Mouse (Mus musculus): Measurements from ENCODE around the gene Ncoa3. TPM values are rescaled to one million over a fixed set of nuclear protein-coding genes. Genes with fewer than 3 reads are reported as not detected.

Ncoa3 gene
- total and polyA plus RNA-seq, 2 experiments from 2014 or later, result 5.8 to 48.7 TPM

DNA sequence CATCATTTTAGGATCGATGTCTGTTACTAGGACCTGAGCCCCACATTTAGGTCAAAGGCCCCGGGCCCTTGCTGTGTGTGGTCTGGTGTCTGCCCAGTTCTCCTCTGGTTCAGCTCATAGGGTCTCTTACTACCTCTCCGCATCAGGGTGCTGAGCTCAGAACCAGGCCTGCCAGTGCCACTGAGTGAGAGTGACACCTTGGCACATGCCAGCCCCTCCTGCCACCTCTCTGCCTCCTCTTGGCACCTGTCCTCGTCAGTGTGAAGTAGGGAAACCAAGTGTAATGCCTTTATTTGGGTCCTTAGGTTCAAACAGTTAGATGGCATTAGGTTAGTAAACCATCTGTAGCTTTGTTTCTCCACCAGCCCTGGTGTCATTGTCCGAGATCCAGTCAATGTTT lies 79.0 kb downstream of the Ncoa3 start:
- TF ChIP-seq EP300 (IDR thresholded peaks at IDR 0.05; ENCODE audit: low read depth) (no peak), CTCF (IDR thresholded peaks at IDR 0.05; ENCODE audit: low read depth) (no peak)
- H3K4me3 ChIP-seq (ENCODE audit: low read depth, low read length), result no peak overlapping the region
- no peak overlapping the region for H3K9ac ChIP-seq (replicated peaks; ENCODE audit: low read depth, low read length)
- no peaks in the 10 kb centered on the region for H3K27me3 ChIP-seq (ENCODE audit: control insufficient read depth, insufficient read depth, low read length)
- H3K27ac ChIP-seq (ENCODE audit: low read depth), result no peak overlapping the region
- ATAC-seq (ENCODE audit: insufficient read depth, low read depth) (no peak), DNase-seq (ENCODE audit: low spot score) (no peak)
- peaks cover 75% of the 10 kb centered on the region for H3K36me3 ChIP-seq (replicated peaks; ENCODE audit: control insufficient read depth, insufficient read depth, low read length)
- H3K9me3 ChIP-seq (replicated peaks; ENCODE audit: control insufficient read depth, low read length), result no peaks in the 10 kb centered on the region
- H3K4me1 ChIP-seq (ENCODE audit: control insufficient read depth, insufficient read depth), result peaks cover 4% of the 10 kb centered on the region; the same call in 1 of the 2 replicates
- H3K4me2 ChIP-seq (ENCODE audit: low read depth, low read length), result no peak overlapping the region
- WGBS, result 83% methylated on average over 5 of the region's 5 CpGs

DNA sequence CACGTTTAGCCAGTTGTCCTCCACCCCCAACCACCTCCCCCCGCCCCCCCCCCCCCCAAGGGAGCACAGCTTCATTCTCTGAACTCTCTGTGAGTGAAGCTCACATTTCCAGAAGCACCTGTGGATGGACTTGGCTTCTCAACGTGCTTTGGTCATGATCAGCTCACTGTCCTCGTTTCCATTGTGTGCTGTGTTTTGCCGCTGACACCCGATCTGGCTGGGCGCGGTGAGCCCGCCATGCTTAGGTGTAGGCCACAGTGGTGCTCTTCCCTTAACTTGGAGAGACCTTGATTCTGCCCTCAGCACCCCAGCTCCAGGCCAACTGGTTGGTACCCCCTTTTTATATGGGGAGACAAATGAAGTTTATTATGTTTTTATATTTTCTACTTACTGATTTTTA lies 79.5 kb downstream of the Ncoa3 start:
- Histone ChIP-seq H3K4me2 (ENCODE audit: low read depth, low read length) (no peak overlapping the region), H3K9me3 (replicated peaks; ENCODE audit: control insufficient read depth, low read length) (no peaks in the 10 kb centered on the region), H3K4me1 (ENCODE audit: control insufficient read depth, insufficient read depth) (peaks cover 4% of the 10 kb centered on the region; the same call in 1 of the 2 replicates), H3K36me3 (replicated peaks; ENCODE audit: control insufficient read depth, insufficient read depth, low read length) (peaks cover 73% of the 10 kb centered on the region), H3K9ac (replicated peaks; ENCODE audit: low read depth, low read length) (no peak overlapping the region), H3K27ac (ENCODE audit: low read depth) (no peak overlapping the region), H3K27me3 (ENCODE audit: control insufficient read depth, insufficient read depth, low read length) (no peaks in the 10 kb centered on the region), H3K4me3 (ENCODE audit: low read depth, low read length) (no peak overlapping the region)
- no peak for TF ChIP-seq CTCF (IDR thresholded peaks at IDR 0.05; ENCODE audit: low read depth)
- TF ChIP-seq EP300 (IDR thresholded peaks at IDR 0.05; ENCODE audit: low read depth), result no peak
- ATAC-seq (ENCODE audit: insufficient read depth, low read depth) (no peak), DNase-seq (ENCODE audit: low spot score) (no peak)
- 87% methylated on average over 9 of the region's 9 CpGs for WGBS

DNA sequence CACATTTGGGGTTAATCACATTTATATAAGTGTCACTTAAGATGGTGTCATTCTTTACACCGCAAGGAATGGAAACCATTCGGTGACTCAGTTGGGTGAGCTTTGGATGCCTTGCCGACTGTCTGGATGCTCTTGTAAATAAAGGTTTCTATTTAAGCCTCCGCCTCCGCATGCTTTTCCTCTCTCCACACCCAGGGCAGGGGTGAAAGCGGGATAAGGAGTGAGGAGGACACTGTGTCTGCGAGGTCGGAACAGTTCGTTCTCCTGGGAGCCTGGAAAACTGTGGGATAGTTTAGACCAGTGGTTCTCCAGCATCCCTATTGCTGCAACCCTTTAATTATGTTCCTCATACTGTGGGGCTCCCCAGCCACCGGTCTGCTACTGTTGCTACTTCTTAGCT lies 80.6 kb downstream of the Ncoa3 start:
- Histone ChIP-seq H3K9ac (replicated peaks; ENCODE audit: low read depth, low read length) (no peak overlapping the region), H3K9me3 (replicated peaks; ENCODE audit: control insufficient read depth, low read length) (no peaks in the 10 kb centered on the region), H3K4me3 (ENCODE audit: low read depth, low read length) (no peak overlapping the region), H3K36me3 (replicated peaks; ENCODE audit: control insufficient read depth, insufficient read depth, low read length) (peaks cover 76% of the 10 kb centered on the region), H3K4me1 (ENCODE audit: control insufficient read depth, insufficient read depth) (peaks cover 4% of the 10 kb centered on the region; the same call in 1 of the 2 replicates), H3K4me2 (ENCODE audit: low read depth, low read length) (no peak overlapping the region), H3K27me3 (ENCODE audit: control insufficient read depth, insufficient read depth, low read length) (no peaks in the 10 kb centered on the region), H3K27ac (ENCODE audit: low read depth) (no peak overlapping the region)
- TF ChIP-seq CTCF (IDR thresholded peaks at IDR 0.05; ENCODE audit: low read depth) (no peak), EP300 (IDR thresholded peaks at IDR 0.05; ENCODE audit: low read depth) (0 out of 2 replicates have a peak, but pooled peaks have one; percentile 26)
- peak; percentile 39 for DNase-seq (ENCODE audit: low spot score)
- 0 out of 2 replicates have a peak, but pooled peaks have one; percentile 28 for ATAC-seq (ENCODE audit: insufficient read depth, low read depth)
- WGBS, result 39% methylated on average over 10 of the region's 10 CpGs

DNA sequence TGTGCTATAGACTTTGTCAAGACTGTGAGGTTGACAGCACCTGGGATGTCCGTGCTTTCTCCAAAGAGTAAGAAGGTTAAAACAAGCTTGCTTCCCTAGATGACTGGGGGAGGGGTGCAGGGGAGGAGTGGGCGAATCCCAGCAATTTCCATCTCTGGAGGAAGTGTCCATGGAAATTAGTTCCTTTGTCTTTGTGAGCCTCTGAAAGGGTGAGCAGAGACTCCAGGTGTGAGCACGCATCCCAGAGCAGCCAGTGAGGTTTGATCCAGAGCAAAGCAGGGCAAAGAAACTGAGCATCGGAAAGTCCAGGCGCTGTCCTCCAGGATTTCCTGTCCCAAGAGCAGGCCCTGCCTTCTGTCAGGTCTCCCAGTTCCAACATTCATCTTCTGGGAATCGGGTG lies 81.9 kb downstream of the Ncoa3 start:
- no peak overlapping the region for H3K9ac ChIP-seq (replicated peaks; ENCODE audit: low read depth, low read length)
- peaks cover 72% of the 10 kb centered on the region for H3K36me3 ChIP-seq (replicated peaks; ENCODE audit: control insufficient read depth, insufficient read depth, low read length)
- no peak overlapping the region for H3K27ac ChIP-seq (ENCODE audit: low read depth)
- peaks cover 4% of the 10 kb centered on the region; the same call in 1 of the 2 replicates for H3K4me1 ChIP-seq (ENCODE audit: control insufficient read depth, insufficient read depth)
- no peaks in the 10 kb centered on the region for H3K9me3 ChIP-seq (replicated peaks; ENCODE audit: control insufficient read depth, low read length)
- DNase-seq (ENCODE audit: low spot score), result no peak
- TF ChIP-seq EP300 (IDR thresholded peaks at IDR 0.05; ENCODE audit: low read depth) (no peak), CTCF (IDR thresholded peaks at IDR 0.05; ENCODE audit: low read depth) (no peak)
- no peaks in the 10 kb centered on the region for H3K27me3 ChIP-seq (ENCODE audit: control insufficient read depth, insufficient read depth, low read length)
- 68% methylated on average over 6 of the region's 6 CpGs for WGBS
- H3K4me2 ChIP-seq (ENCODE audit: low read depth, low read length), result no peak overlapping the region
- no peak for ATAC-seq (ENCODE audit: insufficient read depth, low read depth)
- no peak overlapping the region for H3K4me3 ChIP-seq (ENCODE audit: low read depth, low read length)

DNA sequence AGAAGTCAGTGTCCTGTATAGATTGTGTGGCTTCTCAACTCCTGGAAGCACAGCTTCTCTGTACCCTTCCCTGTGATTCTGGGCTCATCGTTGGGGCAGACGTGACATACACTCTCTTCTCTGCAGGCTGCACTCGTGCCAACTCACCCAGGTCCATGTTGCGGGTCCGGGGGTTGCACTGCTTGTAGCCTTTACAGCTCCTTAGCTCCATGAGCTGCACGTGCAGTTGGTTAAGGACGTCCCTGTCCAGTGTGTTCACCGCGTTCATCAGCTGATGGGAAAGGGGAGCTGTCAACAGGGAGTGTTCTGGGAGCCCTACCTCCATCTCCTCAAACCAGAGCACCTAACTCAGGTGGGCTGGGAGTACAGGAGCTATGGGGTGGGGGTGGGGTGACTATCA lies 84.9 kb downstream of the Ncoa3 start:
- peaks cover 26% of the 10 kb centered on the region for H3K4me1 ChIP-seq (ENCODE audit: control insufficient read depth, insufficient read depth)
- TF ChIP-seq EP300 (IDR thresholded peaks at IDR 0.05; ENCODE audit: low read depth) (no peak), CTCF (IDR thresholded peaks at IDR 0.05; ENCODE audit: low read depth) (no peak)
- no peak overlapping the region for H3K27ac ChIP-seq (ENCODE audit: low read depth)
- H3K27me3 ChIP-seq (ENCODE audit: control insufficient read depth, insufficient read depth, low read length), result no peaks in the 10 kb centered on the region
- H3K4me3 ChIP-seq (ENCODE audit: low read depth, low read length), result no peak overlapping the region
- no peak overlapping the region for H3K4me2 ChIP-seq (ENCODE audit: low read depth, low read length)
- WGBS, result 71% methylated on average over 9 of the region's 9 CpGs
- H3K36me3 ChIP-seq (replicated peaks; ENCODE audit: control insufficient read depth, insufficient read depth, low read length), result peaks cover 56% of the 10 kb centered on the region
- no peak for ATAC-seq (ENCODE audit: insufficient read depth, low read depth)
- no peaks in the 10 kb centered on the region for H3K9me3 ChIP-seq (replicated peaks; ENCODE audit: control insufficient read depth, low read length)
- H3K9ac ChIP-seq (replicated peaks; ENCODE audit: low read depth, low read length), result no peak overlapping the region
- DNase-seq (ENCODE audit: low spot score), result no peak

DNA sequence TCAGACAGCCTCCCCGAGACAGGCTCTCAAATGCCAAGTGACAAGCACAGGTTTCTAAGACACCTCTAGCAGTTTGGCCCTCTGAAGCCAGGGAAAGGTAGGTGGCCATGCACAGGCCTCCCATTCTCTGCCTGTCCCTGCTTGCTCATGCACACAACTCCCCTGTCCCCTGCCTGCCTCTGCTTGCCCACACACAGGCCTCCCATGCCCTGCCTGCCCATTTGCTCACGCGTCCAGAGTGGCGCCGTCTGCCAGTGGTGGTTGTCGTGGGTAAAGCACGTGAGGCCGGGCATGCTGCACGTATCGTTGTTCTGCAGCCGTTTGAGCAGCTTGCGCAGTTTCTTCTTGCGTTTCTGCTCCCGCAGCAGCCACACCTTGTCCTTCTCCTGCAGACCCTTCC lies 86.8 kb downstream of the Ncoa3 start:
- Histone ChIP-seq H3K4me3 (ENCODE audit: low read depth, low read length) (no peak overlapping the region), H3K4me1 (ENCODE audit: control insufficient read depth, insufficient read depth) (peaks cover 26% of the 10 kb centered on the region), H3K36me3 (replicated peaks; ENCODE audit: control insufficient read depth, insufficient read depth, low read length) (peaks cover 38% of the 10 kb centered on the region), H3K9me3 (replicated peaks; ENCODE audit: control insufficient read depth, low read length) (no peaks in the 10 kb centered on the region), H3K27me3 (ENCODE audit: control insufficient read depth, insufficient read depth, low read length) (no peaks in the 10 kb centered on the region), H3K9ac (replicated peaks; ENCODE audit: low read depth, low read length) (no peak overlapping the region), H3K27ac (ENCODE audit: low read depth) (no peak overlapping the region), H3K4me2 (ENCODE audit: low read depth, low read length) (no peak overlapping the region)
- DNase-seq (ENCODE audit: low spot score) (no peak), ATAC-seq (ENCODE audit: insufficient read depth, low read depth) (no peak)
- WGBS, result 88% methylated on average over 14 of the region's 14 CpGs
- no peak for TF ChIP-seq CTCF (IDR thresholded peaks at IDR 0.05; ENCODE audit: low read depth)
- no peak for TF ChIP-seq EP300 (IDR thresholded peaks at IDR 0.05; ENCODE audit: low read depth)
